Mouse (Mus musculus): ENCODE data around the gene Csrnp3.

Gene Csrnp3

DNA sequence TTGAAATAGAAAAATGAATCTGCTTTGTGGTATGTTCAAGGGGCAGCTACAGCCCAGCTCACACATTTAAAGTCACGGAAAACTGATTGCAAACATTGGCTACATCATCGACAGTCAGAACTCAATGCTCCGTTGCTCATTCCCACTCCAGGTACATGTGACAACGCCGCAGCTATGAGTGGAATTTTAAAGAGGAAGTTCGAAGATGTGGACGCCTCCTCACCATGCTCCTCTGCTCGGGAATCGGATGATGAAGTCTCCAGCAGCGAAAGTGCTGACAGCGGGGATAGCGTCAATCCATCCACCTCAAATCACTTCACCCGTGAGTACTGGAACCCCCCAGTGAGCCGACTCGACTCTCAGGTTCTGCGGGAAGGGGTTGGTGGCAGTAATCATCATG is 103.2 kb downstream of the Csrnp3 start:
- DNase-seq (ENCODE audit: low spot score) = no peak

DNA sequence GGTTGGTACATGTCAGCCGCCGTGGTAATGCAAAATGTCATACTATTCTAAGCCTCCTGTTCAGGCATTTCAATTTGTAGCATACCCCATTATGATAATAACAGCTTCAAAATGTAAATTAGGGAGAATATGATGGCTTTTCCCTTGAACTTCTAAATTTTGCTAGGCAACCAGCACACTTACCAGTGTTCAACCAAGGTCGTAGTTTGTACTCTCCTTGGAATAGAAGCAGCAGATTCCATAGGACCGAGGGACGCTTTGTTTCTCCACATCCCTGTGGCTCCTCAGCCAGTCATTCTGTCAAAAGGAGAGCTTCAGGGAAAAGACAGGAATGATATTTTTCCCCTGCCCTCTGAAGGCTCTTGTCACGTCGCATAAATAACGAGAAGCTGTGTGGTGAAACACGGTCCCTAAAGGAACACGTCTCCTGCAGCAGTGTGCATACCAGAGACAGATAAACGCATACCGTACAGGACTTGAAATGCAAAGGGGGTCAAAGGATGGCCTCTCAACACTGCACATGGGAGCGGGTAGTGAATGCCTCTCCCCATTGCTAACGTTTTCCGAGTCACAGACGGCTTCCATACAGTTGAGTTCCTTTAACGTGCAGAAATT is 108.3 kb downstream of the Csrnp3 start:
- DNase-seq (ENCODE audit: low spot score) = no peak

DNA sequence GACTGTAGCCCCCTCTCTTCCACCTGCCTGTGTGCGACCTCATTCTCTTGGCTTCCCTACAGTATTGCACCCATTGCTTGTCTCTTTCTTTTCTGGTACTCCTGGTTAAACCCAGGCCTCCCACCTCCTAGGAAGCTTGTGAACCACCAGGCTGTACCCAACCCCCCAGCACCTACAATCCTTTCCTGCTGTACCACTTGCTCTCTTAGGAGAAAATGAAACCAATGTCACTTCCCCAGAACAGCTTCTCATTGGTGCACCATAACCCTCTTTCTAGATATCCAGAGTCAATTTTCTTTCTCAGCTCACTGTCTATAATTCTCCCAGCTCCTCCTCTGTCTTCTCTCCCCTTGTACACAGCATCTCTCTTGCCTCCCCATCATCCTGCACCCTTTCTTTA is 110.2 kb downstream of the Csrnp3 start:
- DNase-seq (ENCODE audit: low spot score) = no peak

DNA sequence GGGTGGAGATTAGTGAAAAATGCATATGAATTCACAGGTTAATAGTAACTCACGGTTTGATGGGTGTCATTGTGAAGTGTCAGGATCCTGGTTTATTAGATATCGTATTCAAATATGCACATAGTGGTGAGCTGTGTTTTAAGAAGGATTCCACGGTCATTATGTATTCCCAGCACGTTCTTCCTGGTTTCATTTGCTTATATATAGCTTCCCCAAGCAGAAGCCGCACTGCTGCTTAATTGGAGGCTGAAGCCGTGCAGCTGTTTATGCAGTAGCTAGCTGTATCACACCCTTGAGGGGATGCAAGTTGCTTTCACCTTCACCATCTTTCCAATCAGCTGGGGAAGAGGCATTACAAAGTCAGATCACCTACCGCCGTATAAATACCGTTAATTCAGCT is 111.2 kb downstream of the Csrnp3 start:
- no peak for DNase-seq (ENCODE audit: low spot score)

DNA sequence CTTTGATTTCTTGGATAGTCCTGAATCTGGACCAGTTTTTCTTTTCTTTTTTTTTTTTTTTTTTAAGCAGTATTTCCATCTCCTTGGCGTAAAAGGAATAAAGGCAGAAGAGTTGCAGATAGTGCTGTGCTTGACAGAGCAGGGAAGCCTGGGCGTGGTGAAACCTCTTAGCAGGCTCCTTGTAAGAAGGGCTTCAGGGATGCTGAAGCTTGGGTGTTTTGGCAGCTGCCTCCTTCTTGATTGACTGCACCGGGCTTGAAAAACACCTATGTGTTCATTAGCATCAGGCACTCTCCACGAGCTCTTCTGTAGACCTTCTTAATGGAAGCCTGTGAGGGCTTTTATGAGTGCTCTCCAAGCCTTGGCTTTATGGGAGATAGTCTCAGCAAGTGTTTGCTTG is 117.9 kb downstream of the Csrnp3 start:
- DNase-seq (ENCODE audit: low spot score) = no peak

DNA sequence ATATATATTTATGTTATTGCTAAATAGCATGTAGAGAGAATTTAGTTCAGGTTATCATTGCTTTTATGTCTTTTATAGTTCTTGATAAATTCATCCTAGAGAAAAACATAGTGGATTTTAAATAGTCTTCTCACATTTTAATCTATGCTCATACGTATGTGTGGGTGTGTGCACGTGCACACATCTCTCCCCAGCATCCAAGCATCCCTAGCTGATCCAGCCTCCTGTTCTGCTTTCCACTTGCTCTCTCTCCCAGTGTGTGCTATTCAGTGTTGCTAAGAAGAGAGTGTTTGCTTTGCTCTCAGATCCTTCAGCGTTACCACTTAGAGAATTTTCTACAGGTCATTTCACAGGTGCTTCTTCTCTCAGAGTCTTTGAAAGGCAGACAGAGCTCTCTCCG is 123.2 kb downstream of the Csrnp3 start:
- no peak for DNase-seq (ENCODE audit: low spot score)

DNA sequence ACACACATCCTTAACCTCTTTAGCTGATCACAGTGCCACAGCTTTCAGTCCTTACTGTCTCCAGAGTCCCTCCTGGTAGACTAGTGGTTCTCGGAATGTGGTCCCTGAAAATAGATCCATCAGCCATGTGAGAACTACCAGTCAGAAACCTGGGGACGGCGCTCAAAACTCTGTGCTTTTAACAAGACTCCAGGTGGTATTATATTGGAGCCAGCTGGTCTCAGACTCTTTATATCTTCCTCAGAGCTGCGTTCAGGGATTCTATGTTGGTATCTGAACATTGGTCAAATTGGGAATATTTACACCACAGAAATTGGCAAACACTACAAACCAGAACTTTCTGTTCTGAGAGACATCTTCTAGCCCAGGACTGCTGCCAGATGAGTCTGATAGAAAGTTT is 128.3 kb downstream of the Csrnp3 start:
- no peak for DNase-seq (ENCODE audit: low spot score)

DNA sequence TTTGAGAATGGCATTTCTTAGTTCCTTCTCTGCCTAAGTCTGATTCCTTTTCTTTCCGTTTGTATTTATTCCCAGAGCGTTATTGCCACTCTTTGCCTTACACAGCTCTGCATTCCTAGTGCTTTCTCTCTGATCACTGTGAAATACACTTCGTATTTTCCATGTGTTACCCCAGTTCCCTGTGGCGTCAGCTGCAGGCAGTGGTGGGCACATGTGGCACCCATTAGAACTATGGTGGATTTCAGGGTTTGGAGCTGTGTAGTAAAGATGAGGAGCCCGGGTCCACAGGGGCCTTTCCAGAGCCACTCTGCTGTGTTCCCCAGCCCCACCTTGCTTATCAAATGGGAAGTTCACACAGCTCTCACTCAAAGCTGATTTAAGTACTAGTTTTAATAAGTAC is 129.8 kb downstream of the Csrnp3 start:
- DNase-seq (ENCODE audit: low spot score) = no peak

DNA sequence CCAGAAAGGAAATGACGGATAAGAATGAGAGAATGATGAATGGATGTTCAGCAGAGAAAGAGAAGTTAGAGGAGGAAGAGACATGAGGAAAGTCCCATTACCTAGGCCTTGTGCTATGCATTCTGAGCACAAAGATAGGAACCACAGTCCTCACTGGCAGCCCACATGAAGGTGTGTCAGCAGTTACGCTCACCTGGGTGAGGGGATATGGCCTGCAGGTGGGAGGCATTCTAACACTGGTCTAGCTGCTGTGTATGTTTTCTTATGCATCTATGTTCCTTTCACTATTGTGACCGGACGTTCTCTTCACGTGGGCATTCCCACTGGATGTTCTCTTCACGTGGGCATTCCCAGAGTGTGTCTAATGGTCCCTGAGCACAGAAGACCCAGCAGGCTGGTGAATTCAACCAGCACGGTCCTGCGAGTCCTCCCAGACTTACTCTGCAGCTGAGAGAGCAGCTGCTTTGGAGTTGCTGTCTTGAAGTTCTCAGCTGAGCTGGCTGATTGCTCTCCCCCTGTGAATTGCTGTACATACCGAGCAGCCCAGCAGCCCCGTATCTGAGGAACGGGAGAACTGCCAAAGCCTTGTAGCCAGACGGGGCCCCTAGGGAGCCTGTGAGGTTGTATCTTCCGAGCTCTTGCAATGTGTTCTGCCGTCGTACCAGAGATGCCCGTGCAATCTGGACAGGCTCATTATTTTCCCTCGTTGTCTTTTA is 133.9 kb downstream of the Csrnp3 start:
- no peak for DNase-seq (ENCODE audit: low spot score)

DNA sequence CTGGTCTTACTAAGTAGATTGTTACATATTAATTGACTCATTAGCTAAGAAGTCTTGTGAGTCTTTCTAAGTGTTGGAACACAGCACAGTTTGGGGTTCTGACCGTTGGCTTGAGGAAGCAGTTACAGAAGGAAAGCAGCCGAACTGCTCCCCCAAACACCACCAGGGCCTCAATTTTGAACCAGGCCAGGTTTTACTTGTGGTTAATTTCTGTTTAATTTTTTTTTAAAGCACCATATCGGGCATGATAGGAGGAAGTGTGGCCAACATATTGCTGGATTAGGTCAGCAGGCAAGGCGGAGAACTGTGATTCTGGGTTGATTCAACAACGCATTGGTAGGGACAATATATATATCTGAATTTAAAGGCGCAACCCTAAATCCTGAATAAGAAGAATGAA is 135.9 kb downstream of the Csrnp3 start:
- DNase-seq (ENCODE audit: low spot score) = no peak

DNA sequence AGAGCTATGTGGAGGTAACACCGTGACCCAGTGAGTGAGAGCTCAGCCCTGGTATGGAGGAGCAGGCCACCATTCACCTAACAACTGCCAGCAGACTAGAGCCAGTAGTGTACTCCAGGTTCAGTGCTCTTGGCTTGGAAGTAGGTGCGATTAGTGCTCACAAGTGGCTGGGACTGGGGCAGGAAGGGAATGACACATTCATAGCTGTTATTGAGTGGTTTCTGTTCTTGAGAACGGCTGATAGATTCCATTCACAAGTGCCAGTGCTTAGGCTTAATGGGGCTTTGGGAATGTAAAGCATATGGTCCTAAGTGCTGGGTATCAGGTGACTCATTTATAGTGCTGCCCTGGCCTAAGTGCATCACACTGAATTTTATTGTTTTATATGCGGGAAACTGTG is 136.4 kb downstream of the Csrnp3 start:
- DNase-seq (ENCODE audit: low spot score) = no peak

DNA sequence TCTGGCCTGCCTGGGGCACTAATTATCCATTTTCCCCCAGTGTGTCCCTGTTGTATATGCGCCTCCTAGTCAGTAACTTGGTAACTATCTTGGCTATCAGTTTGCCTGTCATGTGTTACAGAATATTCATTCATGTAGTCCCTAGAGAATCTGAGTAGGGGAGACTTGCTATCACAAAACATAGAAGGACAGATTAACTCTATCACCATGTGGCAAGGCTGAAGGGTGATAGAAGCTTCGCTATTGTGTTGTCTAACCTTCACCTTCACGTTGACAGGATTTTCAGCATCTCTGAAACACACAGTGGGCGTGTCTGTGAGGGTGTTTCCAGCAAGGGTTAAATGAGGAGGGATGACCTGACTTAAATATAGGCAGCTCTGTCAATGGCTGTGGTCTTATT is 140.1 kb downstream of the Csrnp3 start:
- no peak for DNase-seq (ENCODE audit: low spot score)

DNA sequence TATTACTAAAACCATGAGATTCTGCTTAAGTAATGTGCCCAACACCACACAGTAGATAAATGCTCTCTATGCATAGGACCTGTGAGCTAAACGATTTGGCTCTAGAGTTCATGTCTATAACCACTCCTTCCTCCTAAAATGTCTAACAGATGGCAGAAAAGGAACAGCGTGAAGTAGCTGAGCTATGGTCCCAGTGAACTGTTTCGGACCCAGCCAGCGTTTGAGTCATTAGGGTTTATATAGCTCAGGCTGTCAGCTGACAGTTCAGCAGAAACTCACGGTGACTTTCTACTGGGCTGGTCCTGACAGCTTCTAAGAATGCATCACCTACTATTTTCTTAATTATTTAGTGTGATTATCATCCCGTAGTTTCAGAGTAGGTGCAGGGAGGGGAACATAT is 141.5 kb downstream of the Csrnp3 start:
- no peak for DNase-seq (ENCODE audit: low spot score)

DNA sequence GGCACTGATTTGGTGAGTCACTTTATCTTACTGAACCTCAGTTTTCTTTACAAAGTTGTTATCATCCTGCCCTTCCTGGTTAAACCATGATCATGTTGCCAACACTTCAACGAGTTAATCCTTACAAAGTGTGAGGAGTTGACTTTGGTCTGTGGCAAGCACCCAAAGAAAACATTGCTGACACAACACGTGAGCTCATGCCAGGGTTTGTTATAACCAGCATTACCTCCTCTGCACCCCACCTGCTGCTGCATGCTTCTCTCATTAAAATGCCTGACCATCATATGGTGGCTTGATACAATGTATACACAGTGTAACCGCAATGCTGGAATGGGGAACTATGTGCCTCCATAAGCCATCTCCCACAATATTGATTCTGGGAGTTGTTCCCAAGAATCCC is 142.0 kb downstream of the Csrnp3 start:
- DNase-seq (ENCODE audit: low spot score) = no peak

DNA sequence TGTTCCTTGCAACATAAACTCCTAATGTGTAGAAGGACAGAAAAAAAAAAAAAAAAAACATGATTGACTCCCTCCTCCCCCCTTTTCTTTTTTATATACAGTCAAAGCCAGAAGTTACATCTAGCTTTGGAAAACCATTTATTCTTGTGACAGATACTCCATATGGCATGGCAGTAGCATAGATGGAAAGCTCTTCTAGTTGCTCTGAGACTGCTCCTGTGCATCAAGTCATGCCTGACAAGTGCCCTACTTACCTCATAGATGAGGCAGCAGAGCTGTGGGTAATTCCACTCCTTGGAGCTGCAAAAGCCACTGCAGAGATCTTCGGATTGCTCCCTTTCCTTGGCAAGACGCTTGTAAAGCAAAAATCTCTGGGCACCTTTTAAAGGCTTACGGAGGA is 143.2 kb downstream of the Csrnp3 start:
- no peak for DNase-seq (ENCODE audit: low spot score)

DNA sequence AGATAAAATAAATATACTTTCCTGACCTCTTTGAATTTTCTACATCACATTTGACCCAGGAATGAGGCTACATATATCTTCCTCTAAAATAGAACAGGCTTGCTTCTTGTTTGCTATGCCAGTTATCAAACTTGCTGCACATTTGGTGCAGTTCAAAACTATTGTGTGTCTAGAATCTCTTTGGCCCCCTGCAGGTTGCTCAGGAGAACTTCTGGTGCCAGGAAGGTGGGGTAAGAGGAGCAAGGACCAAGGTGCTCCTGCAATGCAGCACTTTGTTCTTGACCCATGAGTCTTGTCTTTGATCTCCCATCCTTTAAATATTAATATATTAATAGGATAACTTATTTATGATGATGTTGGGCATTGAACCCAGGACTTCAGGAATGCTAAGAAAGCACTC is 144.5 kb downstream of the Csrnp3 start:
- no peak for DNase-seq (ENCODE audit: low spot score)

DNA sequence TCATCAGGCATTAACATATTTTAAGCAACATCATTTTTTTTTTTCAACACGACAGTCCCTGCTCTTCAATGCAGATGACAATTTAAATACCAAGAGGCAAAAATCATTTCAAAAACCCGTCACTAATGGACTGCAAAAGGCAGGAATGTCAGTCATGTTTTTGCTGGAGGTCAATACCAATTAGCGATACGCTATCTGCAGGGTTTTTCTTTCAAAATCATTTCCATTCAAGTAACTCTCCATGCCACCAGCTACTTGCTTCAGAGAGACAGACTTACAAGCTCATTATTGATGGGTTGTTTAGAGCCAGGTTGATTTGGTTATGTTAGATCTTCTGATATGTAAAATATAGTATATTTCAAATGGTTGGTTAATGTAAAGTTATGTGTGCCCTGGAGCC is 145.2 kb downstream of the Csrnp3 start:
- no peak for DNase-seq (ENCODE audit: low spot score)

DNA sequence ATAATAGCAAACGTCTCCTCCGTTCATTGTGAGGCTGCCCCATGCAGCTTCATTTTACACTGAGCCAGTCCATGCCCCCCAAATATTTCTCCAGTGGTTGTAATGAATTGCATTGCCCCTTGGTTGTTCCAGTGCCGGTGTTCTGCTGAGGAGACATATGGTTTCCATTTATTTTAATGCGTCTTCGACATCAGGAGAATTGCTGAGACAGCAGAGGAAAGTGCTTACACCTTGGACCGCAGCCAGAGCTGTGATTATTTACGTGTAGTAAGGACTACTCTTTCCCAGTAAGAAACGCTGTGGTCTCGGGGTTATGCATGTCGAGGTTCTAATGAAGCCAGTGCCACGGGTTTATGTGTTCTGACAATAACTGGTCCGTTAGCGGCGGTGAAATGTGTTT is 147.8 kb downstream of the Csrnp3 start:
- no peak for DNase-seq (ENCODE audit: low spot score)

DNA sequence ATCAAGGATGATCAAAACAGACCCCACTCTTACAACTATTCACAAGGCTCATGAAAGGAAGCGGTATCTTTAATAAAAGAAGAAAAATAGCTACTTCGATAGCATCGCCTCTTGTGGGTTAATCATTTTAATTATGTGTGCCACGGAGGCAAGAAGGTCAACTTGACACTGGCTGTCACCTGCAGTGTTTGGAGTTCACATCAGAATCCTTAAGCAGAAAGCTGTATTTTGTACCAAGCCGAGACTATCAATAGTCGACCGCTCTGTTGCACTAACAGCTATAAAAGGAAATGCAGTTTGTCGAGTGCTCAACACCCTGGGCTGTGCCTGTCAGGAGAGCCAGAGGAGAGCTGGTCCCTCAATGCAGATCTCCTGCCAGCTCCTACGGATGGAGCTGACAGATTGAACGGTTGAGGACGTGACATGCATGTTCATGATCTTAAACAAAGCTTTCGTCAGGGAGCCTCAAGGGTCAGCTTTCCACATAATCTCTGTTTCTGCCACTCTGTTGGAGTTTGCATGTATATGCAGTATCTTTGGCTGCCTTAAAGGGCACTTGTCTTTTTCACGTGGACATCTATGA is 149.4 kb downstream of the Csrnp3 start:
- no peak for DNase-seq (ENCODE audit: low spot score)

DNA sequence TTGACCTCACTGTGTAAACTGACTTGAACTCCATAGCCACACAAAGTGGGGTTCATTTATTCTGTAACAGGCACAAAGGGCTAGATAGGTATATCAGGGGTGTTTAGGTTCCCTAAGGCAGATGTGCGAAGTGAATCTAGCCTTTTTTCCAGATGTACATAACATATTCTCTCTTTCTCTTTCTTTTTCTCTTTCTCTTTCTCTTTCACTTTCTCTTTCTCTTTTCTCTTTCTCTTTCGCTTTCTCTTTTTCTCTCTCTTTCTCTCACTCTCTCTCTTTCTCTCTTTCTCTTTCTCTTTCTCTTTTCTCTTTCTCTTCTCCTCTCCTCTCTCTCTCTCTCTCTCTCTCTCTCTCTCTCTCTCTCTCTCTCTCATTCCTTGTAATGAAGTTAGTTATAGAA is 153.2 kb downstream of the Csrnp3 start:
- no peak for DNase-seq (ENCODE audit: low spot score)

DNA sequence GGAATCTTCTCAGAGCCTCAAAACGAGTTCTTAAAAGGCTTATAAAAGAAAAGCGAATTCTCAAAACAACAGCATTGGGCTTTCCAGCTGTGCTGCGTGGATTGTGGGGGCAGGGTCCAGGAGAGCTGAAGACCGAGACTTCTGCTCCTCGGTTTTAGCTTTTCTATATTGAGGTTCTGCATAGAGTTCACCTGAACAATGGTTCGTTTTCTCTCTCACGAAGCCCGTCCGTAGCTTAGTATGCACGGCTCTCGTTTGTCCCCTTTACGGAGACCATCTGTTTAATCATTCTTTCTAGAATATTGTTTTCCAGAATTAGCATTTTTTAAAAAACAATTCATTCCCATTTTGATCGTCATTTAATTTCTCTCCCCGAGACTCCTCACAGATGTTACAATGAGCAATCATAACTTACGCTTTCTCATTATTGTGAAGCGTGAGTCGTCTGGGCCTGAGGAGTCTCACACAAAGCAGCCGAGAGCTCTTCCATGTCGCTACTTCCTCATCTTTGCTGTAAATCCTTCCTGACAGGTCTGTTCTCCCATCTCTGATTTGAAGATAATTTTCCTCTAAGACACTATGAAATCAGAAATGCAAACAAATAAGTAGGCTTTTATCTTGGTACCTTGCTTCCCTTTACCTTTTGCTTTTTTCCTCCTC is 163.6 kb downstream of the Csrnp3 start:
- no peak for DNase-seq (ENCODE audit: low spot score)

DNA sequence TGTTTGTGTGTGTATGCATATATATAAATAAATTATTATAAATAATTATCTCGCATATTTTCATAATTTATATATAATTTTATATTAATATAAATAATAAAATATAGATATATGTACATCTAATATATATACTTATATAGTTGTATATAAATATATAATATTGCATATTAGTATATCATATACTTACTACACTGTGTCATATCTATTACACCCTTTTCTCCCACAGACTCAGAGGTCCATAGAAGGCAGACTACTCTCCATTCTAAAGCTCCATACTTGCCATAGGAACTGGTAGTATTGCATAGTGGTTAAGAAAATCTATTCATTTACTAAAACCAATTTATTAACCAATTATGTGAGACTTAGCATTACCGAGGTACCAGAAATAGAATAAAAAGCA is 164.1 kb downstream of the Csrnp3 start:
- DNase-seq (ENCODE audit: low spot score) = no peak

DNA sequence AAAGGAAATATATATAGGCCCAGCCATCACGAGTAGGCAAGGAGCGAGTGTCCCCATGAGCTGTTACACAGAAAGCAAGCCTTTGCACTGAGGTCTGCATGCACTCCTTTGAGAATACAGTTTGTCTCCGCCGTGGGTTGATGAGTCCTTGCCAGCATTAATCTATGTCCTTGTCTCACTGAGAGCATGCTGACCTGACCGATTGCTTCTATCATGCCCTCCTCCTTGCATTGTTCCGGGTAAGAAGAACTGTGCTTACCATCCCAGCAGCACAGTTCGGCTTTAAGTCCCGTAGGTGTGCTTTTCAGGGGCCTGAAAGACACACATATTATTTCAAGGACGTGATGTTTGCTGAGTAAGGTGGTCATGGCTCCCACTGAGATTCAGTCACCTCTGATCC is 173.1 kb downstream of the Csrnp3 start:
- no peak for DNase-seq (ENCODE audit: low spot score)
